Mouse (Mus musculus): ENCODE data around the gene Tmed9. TPM values are rescaled to one million over a fixed set of nuclear protein-coding genes. Genes with fewer than 3 reads are reported as not detected.
"Not testable (repeated sequence)": the region's sequence is repeated elsewhere in the genome, so short reads cannot be mapped to it uniquely, and the experiment has no call there.

Tmed9 gene
- total RNA-seq, 2 experiments from 2014 or later: 46.0 to 59.5 TPM

- no peak for DNase-seq (ENCODE audit: low spot score)
These were observed 6.5 kb upstream of the Tmed9 start for GRCm38 (mm10) chr13:55567001-55567400.

GRCm38 (mm10) chr13:55567949-55568348 is 5.6 kb upstream of the Tmed9 start:
- DNase-seq (ENCODE audit: low spot score): no peak

- not testable (repeated sequence) for DNase-seq (ENCODE audit: low spot score)
These were observed 5.0 kb upstream of the Tmed9 start for GRCm38 (mm10) chr13:55568524-55568923.

GRCm38 (mm10) chr13:55569726-55570285 is 3.7 kb upstream of the Tmed9 start:
- DNase-seq (ENCODE audit: low spot score): no peak

- no peak for DNase-seq (ENCODE audit: low spot score)
These were observed 3.1 kb upstream of the Tmed9 start for GRCm38 (mm10) chr13:55570286-55570973.

GRCm38 (mm10) chr13:55571027-55571751 is 2.3 kb upstream of the Tmed9 start, which contains the start of gene Fam193b:
Fam193b (minus strand) TSS chr13:55571120.
- DNase-seq (ENCODE audit: low spot score): peak; percentile 96

GRCm38 (mm10) chr13:55571977-55572376 is 1.6 kb upstream of the Tmed9 start:
- DNase-seq (ENCODE audit: low spot score): no peak

- no peak for DNase-seq (ENCODE audit: low spot score)
These were observed 789 bp downstream of the Tmed9 start for GRCm38 (mm10) chr13:55574321-55574720.

GRCm38 (mm10) chr13:55575932-55576331 is 2.4 kb downstream of the Tmed9 start:
- DNase-seq (ENCODE audit: low spot score): no peak

- DNase-seq (ENCODE audit: low spot score): not testable (repeated sequence)
These were observed 3.3 kb downstream of the Tmed9 start for GRCm38 (mm10) chr13:55576872-55577271.

GRCm38 (mm10) chr13:55578086-55578485 is 4.6 kb downstream of the Tmed9 start:
- DNase-seq (ENCODE audit: low spot score): no peak

GRCm38 (mm10) chr13:55591961-55592490 is 18.5 kb downstream of the Tmed9 start:
- DNase-seq (ENCODE audit: low spot score): no peak

- peak; percentile 96 for DNase-seq (ENCODE audit: low spot score)
These were observed 19.2 kb downstream of the Tmed9 start for GRCm38 (mm10) chr13:55592512-55593253.

GRCm38 (mm10) chr13:55593254-55593747 is 19.8 kb downstream of the Tmed9 start:
- DNase-seq (ENCODE audit: low spot score): no peak

GRCm38 (mm10) chr13:55595375-55595774 is 21.8 kb downstream of the Tmed9 start:
- peak; percentile 68 for DNase-seq (ENCODE audit: low spot score)

- DNase-seq (ENCODE audit: low spot score): no peak
These were observed 23.3 kb downstream of the Tmed9 start for GRCm38 (mm10) chr13:55596802-55597201.

- DNase-seq (ENCODE audit: low spot score): peak; percentile 87
These were observed 26.3 kb downstream of the Tmed9 start, which contains the start of gene B4galt7 for GRCm38 (mm10) chr13:55599566-55600540. B4galt7 (plus strand) TSS chr13:55599896.

GRCm38 (mm10) chr13:55600657-55601056 is 27.1 kb downstream of the Tmed9 start:
- DNase-seq (ENCODE audit: low spot score): no peak

- DNase-seq (ENCODE audit: low spot score): peak; percentile 80
These were observed 28.1 kb downstream of the Tmed9 start for GRCm38 (mm10) chr13:55601611-55602010.

- DNase-seq (ENCODE audit: low spot score): no peak
These were observed 31.1 kb downstream of the Tmed9 start for GRCm38 (mm10) chr13:55604606-55605005.
